Mouse (Mus musculus) embryo, embryonic 10.5 days (tissue): ENCODE measurements around the gene Tff3.
A peak's percentile ranks its signal among the peaks of the same experiment; 100 is the strongest.

ENCODE experiments used
- DNase-seq: peaks from one replicate; pipeline ENCODE4 v3.0.0-alpha.2; 2015; ENCODE audit warnings: low spot score

Tff3 gene

DNA sequence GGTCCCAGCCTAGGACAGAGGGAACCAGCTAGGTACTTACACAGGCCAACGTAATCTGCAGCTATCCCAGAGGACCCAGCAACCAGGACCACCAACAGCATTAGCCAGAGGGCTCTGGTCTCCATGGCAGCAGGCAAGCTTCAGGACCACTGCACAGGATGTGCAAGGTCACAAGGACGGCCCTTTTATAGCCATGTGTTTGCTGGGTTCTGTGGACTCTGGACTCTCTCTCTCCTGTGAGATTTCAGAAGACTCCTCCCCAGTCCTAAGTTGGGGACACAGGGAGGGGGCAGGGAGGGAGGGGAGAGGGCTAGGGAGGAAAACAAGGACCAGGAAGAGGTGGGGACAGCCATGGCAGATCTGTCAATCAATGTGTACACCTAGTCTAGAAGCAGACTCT is at the start of gene Tff3:
Gene Tff3 (minus strand): TSS at position 195 of the 400 bp plus-strand sequence.
- peak; percentile 42 for DNase-seq

DNA sequence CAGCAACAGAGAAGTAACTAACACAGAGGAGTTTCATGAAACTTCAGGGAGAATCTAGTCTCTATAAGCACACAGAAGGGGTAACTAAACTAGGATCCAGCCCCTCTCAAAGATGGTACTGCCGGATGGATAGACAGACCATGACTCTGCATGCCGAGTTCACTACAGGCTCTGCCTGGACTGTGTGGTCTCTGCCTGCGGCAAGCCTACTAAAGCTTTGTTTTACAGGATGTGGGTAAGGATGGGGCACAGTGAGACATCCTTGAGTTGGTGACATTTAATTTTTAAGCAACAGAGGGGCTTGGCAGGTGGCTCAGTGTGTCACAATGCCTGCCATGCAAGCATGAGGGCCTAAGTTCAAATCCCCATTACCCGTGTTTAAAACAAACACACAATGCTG is 46.9 kb upstream of the Tff3 start:
- DNase-seq, result no peak

- no peak for DNase-seq
Measured at GRCm38 (mm10) chr17:31169796-31170195, 40.4 kb upstream of the Tff3 start.

DNA sequence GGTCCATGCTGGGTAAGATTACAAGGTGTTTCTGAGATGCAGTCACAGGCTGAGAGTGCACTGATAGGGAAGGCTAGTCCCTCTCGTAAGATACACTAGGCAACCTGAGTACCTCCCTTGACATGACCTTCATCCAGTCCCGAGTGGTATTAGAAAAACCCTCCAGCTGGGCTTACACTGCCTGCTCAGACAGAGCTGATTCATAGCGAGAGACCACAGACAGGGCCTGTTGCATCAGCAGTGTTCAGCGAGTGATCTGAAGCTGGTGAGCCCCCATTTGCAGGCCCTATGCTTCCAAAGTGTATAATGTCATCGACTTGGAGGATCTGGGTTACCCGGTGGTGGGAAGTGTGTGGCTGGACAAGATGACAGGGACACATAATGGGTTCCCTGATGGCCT is 35.7 kb upstream of the Tff3 start, which contains the start of gene Tff1:
Gene Tff1 (minus strand): TSS at position 151 of the 400 bp plus-strand sequence.
- DNase-seq, result no peak

DNA sequence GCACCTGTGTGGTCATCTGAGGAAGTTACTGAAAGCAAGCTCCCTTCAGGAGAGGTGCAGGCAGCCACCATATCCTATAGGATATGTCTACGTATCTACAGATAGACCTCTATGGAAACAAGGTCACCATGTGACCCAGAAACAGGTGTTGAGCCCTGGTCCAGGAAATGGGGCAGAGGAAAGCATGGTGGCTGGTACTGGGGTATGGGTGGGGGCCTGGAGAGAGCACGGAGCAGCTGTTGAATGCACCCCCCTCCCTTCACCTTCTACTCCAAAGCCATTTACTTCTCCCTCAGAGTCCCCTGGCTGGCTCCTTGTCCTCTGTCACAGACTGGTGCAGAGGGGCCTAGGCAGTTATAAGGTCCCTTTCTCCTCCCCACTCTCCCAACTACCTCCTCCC is 34.4 kb upstream of the Tff3 start:
- DNase-seq, result no peak

DNA sequence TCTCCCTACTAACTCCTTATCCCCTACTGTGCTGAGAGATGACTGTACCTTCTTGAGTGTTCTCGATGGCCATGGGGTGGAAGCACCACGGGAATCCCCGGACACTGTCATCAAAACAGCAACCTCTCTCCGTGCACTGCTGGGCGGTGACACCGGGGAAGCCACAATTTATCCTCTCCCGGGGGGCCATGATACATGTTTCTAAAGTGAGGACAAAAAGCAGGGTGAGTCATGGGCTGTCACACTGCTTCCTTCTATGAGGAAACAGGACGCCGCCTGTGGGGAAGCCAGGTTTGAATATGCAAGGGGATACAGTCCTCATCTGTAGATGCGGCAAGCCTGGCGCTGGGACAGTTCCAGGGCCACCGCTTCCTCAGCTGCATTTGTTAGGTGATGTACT is 33.2 kb upstream of the Tff3 start:
- DNase-seq, result no peak

DNA sequence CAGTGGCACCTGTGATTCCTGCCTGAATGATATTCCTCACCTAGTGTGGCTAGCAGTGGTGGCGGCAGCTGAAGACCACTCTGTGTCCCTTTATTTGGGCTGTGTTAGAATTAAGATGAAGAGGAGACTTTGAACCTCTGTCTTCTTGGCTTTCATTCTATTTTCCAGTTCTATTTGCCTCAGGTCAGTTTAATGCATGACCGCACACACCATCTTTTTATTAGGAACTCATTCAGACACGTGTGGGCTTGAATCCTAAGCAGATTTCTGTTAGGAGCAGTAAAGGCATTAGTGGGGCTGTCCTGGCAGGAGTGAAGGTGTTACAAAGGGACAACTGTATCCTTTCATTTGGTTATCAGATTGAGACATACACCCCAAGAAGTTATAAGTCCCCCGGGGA is 30.8 kb upstream of the Tff3 start:
- no peak for DNase-seq

GRCm38 (mm10) chr17:31157921-31158320 is 28.5 kb upstream of the Tff3 start:
- DNase-seq, result no peak

DNA sequence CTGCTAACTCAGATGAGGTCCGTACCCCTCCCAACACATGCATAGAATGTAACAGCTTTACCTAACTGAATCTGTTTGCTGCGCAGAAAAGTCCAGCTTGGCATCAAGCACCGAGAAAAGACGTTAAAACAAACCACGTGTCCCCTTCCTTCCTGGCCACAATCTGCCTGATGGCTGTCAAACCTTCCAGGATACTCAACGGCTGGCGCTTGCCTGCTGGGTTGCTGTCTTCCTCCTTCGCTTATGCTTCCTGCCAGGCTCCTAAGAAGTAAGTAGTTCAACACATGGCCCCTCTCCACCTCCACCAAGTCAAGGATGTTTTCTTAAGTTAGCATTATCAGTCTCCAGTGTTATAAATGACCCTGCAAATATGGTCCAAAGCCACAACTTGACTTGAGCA is 24.3 kb upstream of the Tff3 start:
- no peak for DNase-seq

DNA sequence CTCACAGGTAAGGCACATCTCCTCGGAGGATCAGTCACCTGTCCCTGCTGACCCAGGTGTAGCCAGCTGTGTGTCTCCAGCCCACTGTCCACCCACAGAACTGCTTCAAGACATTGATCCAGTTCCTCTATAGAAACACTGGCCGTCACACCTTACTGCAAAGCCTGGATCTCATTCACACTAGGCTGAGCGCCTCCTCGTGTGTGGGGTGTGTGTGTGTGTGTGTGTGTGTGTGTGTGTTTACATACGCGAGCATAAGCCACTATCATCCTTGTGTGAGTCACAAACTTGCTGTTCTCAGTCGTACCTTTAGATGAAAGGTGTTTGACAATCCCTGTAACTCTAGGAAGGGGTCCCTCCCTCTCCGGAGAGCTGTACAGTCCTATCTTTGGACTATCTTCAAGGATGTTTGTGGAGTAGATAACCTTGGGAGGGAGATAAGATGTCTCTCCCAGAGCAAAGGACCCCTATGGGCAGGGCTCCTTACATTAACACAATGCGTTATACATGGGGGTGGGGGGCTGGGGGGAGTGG is 23.6 kb upstream of the Tff3 start:
- no peak for DNase-seq

- DNase-seq, result no peak
Measured at GRCm38 (mm10) chr17:31152512-31152911, 23.1 kb upstream of the Tff3 start.

- no peak for DNase-seq
Measured at GRCm38 (mm10) chr17:31145998-31146397, 16.6 kb upstream of the Tff3 start.

GRCm38 (mm10) chr17:31144040-31145037 is 14.9 kb upstream of the Tff3 start, which contains the start of gene Tff2:
Gene Tff2 (minus strand): TSS chr17:31144282.
- DNase-seq, result no peak

- DNase-seq, result no peak
Measured at GRCm38 (mm10) chr17:31142116-31142515, 12.7 kb upstream of the Tff3 start.

DNA sequence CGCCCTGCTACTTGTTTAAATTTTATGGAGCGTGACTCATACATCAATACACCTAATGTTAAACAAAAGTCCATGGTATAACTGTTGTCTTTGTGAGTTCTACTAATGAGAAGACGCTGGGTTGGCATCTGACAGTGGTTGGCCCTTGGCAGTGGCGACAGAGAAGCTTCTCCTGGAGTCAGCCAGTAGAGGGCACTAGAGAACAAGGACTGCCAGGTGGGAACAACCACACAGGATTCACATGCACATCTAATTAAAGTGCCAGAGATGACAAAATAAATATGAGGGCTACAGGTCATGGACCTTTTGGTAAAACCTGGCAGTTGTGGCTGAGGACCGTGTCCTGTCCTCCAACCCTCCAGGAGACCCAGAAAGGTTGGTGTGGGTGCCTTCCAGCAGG is 9.0 kb upstream of the Tff3 start:
- peak; percentile 85 for DNase-seq

DNA sequence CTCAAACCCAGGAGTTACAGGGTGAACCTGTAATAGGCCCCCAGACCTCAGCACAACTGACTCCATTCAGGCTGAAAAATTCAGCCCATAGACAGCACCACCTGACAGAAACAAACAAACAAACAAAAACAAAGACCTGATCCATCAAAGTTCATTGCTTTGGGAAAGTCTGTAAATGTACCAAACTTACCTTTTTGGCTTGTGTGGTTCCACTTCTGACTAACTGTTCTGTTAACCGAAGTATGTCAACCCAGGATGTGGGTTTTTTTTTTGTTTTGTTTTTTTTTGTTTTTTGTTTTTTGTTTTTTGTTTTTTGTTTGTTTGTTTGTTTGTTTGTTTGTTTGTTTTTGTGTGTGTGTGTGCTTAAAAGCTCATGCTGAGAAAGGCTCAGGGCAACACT is 7.4 kb upstream of the Tff3 start:
- no peak for DNase-seq

GRCm38 (mm10) chr17:31136291-31136690 is 6.8 kb upstream of the Tff3 start:
- DNase-seq, result no peak

DNA sequence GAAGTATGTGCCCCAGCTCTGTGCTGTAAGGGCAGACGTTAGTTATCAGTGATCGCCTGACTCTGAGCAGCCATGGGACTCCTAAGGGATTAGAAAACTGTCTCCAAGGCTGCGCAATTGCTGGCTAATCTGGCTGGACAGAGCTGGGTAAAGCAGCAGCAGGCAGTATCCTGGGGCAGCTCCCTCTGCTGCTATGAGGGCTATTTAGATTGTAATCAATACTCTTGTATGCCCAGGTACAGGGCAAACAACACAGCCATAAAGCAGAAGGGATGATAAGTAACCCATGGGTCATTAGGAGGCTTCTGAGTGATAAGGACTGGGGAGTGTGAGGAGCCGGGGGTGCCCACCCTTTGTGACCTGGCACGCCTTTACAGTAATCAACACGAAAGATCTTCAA is 5.5 kb upstream of the Tff3 start:
- no peak for DNase-seq

DNA sequence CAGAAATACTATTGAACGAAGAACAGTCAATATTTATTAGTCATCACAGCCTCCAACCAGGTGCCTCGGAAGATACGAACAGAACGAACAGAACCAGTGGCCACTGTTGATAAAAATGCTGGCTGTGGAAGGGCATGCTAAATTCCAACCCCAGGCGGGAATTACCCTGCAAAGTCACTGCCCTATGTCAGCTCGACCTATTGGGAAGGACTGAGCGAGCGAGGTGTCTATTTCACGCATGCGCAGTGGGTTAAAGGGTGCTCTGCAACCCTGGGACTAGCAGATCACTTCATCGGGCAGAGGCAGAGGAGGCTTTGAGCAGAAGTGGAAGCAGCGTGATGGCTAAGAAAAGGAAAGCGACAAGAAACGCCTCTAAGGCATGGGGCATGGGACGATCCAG is 4.3 kb upstream of the Tff3 start:
- DNase-seq, result no peak

GRCm38 (mm10) chr17:31131269-31131821 is 1.9 kb upstream of the Tff3 start:
- no peak for DNase-seq

DNA sequence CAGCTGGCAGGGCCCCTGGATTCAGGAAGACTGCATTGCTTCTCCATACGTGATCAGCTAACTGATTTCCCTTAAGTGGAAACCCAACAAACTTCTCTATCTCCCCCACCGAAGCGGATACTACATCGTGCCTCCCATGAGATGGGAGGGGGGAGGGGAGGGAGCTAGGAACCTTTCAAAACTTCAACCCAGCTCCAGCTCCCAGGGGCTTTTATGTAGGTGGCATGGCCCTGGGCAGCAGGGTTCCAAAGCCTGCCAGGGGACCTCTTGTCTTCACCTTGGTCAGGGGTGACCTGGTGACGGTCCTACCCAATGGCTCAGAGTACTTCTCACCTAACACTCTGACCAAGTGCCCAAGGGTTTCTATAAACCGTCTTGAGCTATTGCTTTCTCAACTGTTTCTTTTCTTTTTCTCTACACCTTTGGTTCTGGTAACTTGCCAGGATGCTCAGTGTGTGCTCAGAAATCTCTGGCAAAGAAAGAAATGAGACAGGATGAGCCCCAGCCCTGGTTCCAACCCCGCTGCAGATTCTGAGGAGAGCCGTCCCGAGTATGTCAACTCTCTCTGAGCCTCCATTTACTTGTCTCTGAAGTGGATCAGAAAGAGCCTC is 633 bp downstream of the Tff3 start:
- DNase-seq, result no peak

DNA sequence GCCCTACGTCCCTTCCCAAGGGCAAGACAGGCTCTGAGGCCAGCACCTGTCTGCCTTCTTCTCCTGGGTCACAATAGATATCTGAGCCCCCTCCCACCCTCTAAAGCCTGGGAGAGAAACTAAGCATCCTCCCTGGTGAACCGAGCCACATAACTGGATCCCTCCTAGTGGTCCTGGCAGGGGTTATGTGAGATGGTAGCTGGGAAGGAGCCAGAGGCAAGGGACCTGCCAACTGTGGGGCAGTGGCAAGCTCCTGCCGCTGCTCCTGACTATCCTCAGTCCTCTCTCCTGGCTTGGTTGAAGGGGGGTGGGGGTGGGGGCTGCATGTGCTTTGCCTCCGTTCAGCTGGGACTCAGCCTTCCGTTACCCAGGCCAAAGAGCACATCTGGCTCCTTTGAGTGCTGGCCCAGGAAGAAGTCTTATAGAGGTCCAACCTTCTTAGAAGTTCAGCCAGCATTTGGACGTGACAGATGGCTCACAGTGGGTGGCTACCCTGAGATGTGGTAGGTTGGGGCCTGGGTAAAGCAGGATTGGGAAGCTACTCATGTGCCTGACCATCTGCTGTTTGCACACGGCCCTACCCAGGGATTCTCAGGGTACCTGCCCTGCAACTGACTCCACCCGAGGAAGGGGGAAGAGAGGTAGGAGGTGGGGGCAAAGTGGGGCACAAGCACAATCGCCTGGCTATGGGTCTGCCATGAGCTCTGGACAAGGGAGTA is 3.7 kb downstream of the Tff3 start:
- peak; percentile 45 for DNase-seq
